Mouse (Mus musculus): ENCODE results near the gene Eif4g3. TPM values are rescaled to one million over a fixed set of nuclear protein-coding genes. Genes with fewer than 3 reads are reported as not detected.

The Eif4g3 gene
- total RNA-seq, 2 experiments from 2014 or later = 38.1 to 45.7 TPM

DNA sequence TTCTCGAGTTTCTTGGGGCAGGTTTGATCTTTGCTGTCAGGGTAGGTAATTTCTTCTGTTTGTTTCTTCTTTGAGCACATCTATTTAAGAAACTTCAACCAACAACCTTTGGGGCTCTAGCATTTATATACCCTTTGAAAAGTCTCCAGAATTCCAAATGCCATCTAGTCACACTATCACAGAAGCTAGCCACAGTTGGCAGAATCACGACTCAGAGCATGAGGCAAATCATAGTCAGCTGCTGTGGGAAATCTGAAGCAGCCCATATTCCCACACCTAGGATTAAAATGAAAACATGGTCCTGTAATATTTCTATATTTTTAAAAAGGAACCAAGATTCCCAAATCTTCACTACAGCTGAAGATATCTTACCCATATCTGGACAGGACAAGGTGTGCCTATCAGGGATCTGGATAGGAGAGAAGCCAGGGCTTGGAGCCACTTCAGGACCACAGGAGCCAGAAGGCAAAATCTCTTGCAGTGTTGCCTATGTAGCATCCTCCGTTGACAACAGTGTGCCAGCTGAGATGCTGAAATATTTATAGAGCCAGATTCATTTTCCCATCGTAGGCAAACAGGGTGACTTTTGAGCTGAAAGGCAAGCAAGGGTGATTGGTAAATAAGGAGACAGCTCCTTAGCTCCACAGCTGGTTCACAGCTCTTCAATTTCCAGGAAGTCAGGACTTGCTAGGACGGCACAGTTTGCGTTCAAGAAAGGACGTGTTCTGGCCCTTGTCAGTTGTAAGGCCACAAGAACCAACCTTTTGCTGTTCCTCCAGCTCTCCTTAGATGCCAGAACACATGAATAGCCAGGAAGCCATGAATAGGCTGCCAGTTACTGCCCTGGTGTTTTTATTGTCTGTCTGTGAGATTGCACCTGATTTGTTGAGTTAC, 70.8 kb downstream of the Eif4g3 start:
- no peak for DNase-seq

- DNase-seq = no peak
Observed at GRCm38 (mm10) chr4:138064882-138065592, 72.2 kb downstream of the Eif4g3 start.

GRCm38 (mm10) chr4:138065593-138066169, 72.9 kb downstream of the Eif4g3 start:
- peak in 1 of 2 experiments; percentile 42 for DNase-seq

- no peak for DNase-seq
Observed at GRCm38 (mm10) chr4:138066421-138066820, 73.6 kb downstream of the Eif4g3 start.

GRCm38 (mm10) chr4:138067858-138068257, 75.0 kb downstream of the Eif4g3 start:
- DNase-seq = peak in 1 of 2 experiments; percentile 27

GRCm38 (mm10) chr4:138068598-138068997, 75.8 kb downstream of the Eif4g3 start:
- peak; percentile 70 to 77 for DNase-seq

- no peak for DNase-seq
Observed at GRCm38 (mm10) chr4:138069371-138069770, 76.5 kb downstream of the Eif4g3 start.

GRCm38 (mm10) chr4:138071497-138071896, 78.7 kb downstream of the Eif4g3 start:
- DNase-seq = no peak

DNA sequence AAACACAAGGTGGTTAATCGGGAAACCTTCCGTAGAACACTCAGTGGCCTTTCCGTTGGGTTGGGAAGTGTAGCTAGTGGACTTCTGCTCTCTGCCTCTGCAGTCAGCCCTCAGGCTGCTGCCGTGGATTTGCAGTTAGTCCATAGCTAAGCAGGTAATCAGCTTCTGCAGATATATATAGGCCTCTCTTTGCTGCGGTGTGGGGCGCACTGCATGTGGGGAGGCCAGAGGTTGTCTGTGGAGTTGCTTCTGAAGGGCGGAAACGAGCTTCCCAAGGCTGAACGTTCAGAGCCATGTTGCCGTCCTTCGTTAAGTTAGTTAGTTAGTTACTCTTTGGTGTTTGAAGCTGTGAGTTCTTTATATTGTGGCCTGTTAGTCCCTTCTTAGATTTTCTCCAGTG, 80.3 kb downstream of the Eif4g3 start:
- DNase-seq = no peak

GRCm38 (mm10) chr4:138073531-138073930, 80.7 kb downstream of the Eif4g3 start:
- peak in 1 of 2 experiments; percentile 24 for DNase-seq

- DNase-seq = no peak
Observed at GRCm38 (mm10) chr4:138074896-138075584, 82.2 kb downstream of the Eif4g3 start.

DNA sequence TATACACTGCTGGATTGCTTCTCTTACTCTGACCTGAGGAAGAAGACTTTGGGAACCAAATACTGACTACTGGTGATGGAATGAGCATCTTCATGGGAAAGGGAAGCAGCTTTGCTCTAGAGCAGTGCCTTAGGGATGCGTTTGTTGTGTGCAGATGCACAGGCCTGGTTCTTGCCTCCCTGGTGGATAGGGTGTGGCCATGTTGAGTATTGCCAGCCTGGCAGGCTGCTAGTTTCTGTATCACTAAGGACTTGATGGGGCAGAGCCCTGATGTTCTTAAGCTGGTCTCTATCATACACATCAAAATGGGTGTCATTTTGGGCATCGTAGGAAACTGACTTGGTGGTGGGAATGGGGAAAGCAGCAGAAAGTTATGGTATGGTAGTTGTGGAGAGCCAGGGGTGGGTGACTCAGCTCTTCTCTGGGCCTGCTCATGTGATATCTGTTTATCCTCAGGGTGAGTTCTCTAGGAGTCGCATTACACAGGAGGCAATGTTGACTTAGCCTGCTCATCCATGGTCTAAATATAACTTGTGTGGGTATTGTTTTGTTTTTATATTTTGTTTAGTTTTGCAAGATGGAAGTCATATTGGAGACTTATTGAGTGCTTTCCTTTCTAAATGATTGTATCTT, 85.0 kb downstream of the Eif4g3 start:
- no peak for DNase-seq

DNA sequence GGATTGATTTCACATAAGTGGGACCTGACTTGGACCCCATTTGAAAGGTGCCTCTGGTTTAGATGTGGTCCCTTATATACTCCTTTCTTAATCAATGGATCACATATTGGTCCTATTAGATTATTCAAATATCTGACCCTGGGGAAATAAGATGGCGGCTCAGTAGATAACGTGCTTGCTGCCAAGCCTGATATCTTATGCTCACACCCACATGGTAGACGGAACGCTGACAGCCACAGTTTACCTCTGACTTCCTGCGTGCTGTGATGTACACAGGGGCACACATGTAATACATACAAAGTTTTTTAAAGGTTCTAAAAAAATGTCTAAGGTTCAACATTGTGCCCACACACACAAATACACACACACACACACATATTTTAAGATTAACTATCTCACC, 86.4 kb downstream of the Eif4g3 start:
- no peak for DNase-seq

GRCm38 (mm10) chr4:138082466-138082865, 89.6 kb downstream of the Eif4g3 start:
- no peak for DNase-seq

DNA sequence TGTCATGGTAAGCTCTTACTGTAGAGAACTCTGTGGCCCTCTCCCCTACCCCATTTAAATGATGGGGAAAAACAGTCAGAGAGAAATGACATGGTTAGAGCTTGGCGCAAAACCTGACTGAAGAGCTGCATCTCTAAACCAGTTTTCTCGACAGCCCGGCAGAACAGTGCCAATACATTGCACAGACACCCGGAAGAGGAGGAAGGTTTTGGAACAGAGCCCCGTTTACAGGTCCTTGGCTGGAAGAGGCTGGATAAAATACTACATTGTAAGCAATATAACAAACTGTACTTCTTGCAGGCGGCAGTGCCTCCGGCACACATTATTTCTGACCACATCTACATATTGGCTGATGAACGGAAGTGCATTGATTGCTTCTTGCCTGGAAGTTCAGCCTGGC, 91.3 kb downstream of the Eif4g3 start:
- no peak for DNase-seq

DNA sequence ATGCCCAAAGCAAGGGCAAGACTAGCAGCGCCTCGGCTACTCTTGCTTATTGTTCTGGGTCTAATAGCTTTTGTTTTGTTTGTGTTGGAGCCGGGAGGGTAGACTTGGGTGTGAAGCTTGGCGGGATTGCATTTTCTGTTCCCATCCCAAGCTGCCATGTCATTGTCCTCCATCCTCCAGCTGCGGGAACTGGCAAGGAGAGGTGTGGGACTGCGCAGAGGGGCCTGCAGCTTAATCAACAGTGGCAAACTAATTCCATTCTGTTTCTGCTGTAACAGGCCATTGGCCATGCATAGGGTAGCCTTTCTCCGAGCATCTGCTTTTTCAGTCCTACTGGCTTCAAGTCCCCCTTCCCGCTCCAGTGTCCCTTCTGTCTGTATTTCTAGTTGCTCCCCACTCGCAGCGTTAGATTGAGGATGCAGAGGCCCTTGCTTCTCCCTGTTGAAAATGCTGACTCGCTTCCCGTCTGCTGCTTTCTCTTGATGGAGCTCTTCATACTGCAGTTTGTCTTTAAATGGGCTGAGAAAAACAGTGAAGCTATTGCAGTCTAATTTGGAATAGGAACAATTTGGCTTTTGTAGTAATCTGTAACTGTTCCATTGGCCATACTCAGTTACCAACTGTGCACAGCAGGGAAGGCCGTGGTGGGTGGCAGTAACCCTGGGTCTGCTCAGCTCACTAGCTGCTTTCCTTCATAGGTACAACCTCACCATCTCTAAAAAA, 92.2 kb downstream of the Eif4g3 start:
- DNase-seq = peak in 1 of 2 experiments; percentile 34

DNA sequence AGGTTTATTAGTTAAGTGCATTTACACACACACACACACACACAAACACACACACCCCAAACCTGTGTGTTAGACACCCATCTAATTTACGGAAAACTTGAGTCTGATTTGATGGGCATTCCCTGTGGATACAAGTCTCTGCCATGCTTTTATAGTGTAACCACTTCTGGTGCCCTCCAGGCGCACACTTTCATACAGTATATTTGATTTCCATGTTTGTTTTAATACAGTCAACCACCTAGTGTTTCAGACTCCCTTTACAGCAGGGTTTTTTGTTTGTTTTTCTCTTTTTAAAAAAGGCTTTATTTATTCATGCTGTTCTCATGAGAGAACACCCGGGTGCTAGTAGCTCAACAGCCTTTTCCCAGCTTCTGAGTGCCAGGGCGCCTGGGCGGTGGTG, 94.1 kb downstream of the Eif4g3 start:
- no peak for DNase-seq

- DNase-seq = no peak
Observed at GRCm38 (mm10) chr4:138089512-138089911, 96.7 kb downstream of the Eif4g3 start.

GRCm38 (mm10) chr4:138091562-138092194, 98.9 kb downstream of the Eif4g3 start:
- DNase-seq = no peak

DNA sequence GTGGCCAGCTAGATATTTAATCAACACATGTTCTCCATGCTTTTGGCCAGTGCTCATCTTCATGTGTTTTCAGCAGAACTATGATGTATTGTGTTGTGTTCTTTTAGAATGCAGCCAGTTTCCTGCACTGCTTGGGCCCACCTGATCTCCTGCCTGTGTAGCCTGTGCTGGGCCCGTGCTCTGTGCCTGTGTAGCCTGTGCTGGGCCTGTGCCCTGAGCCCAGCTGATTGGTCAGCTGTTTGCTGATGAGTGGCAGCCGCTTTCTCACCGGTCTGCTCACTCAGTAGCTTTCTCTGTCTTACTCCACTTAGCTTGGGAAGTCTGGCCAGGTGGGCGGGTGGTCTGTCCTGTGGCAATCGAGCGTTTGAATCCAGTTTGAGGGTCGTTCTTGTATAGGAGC, 107.6 kb downstream of the Eif4g3 start:
- DNase-seq = no peak

DNA sequence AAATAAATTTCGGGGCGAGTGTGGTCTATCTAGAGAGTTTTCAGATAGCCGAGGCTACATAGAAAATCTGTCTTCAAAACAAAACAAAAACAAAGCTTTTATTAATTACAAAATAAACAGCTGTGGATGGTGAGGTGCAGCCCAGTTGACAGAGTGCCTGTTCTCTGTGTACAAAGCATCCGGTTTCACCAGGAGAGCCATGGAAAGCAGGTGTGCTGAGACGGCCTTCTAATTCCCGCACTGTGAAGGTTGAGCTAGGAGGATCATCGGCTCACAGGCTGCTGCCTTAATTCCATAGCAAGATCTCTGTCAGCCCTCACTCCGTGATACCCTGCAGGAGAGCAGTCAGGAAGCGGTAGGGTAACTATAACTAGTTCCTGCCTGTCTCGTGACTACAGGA, 109.0 kb downstream of the Eif4g3 start:
- DNase-seq = no peak

All from heart, adult 18-20 months (tissue).